Mouse (Mus musculus) fat pad, adult 2 months (tissue): ENCODE results near the gene Ptpru.
A peak's percentile ranks its signal among the peaks of the same experiment; 100 is the strongest.
"Not testable (repeated sequence)": the region's sequence is repeated elsewhere in the genome, so short reads cannot be mapped to it uniquely, and the experiment has no call there.

Experiments
- DNase-seq: peaks from one replicate; pipeline ENCODE4 v3.0.0-alpha.2; 2011; ENCODE audit warnings: low read depth, low spot score; ENCODE audit errors: extremely low read depth

The Ptpru gene

DNA sequence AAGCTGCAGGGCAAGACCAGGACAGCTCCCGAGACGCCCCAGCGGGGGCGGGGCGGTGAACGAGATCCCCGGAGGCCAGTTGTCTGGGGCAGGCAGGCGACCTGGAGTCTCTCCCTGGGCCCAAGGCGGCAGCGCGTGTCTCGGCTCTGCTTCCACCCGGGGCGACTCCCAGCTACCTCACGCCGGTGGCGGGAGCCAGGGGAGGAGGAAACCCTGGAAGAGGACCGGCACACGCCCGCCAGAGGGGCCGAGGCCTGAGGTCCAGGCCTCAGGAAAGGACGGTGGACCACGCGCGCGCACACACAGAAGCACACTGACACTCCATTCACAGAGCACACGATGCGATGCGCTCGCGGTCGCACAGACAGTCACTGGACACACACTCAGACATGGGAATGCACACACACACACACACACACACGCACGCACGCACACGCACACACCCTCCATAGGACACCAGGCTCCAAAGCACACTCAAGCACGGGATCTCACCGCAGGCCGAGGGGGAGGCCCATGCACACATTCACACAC, 1.7 kb downstream of the Ptpru start:
- no peak for DNase-seq

- DNase-seq = no peak
Observed at GRCm38 (mm10) chr4:131833971-131834609, 4.0 kb downstream of the Ptpru start.

DNA sequence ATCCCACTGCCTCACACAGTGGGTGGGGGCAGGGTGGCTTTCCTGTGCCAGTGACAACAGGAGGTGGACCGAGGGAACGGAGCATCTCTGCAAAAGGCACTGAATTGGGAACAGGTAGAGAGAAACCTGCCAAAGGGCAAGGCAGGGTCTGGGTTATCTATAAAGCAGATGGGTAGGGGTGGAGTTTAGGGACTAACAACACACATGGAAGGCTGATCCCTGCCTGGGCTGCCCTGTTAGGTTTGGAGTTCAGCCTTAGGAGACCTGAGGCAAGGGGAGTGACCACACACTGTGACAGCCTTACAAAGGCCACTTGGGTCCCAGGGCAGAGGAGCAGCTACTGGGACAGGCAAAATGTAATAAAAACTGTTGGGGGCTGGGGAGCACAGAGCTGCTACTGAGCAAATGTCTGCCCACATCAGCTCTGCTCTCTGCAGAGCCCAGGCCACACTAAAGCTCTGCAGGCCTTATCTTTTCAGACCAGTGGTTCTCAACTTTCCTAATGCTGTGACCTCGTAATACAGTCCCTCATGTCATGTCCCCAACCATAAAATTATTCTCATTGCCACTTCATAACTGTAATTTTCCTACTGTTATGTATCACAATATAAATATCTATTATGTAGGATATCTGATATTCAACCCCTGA, 5.2 kb downstream of the Ptpru start:
- no peak for DNase-seq

GRCm38 (mm10) chr4:131831546-131832045, 6.5 kb downstream of the Ptpru start:
- DNase-seq = no peak

- DNase-seq = no peak
Observed at GRCm38 (mm10) chr4:131829123-131829522, 9.0 kb downstream of the Ptpru start.

GRCm38 (mm10) chr4:131826905-131827304, 11.2 kb downstream of the Ptpru start:
- no peak for DNase-seq

DNA sequence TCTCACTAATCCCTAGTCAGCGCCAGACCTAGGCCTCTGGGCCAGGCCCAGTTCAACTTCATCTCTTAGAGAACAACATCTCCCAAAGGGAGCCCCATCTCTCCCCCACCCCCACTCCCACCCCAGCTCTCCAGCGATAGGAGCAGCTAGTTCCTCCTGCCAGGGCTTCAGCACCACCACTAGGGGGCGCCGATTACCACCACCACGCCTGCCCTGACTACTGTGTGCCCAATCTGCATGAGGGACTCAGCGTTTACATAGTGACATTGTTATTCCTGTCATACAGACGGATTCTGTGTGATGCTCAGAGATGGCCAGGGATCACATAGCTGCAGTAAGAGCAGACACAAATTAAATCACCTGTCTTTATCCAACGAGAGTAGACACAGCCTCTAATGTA, 12.3 kb downstream of the Ptpru start:
- no peak for DNase-seq

GRCm38 (mm10) chr4:131824939-131825338, 13.1 kb downstream of the Ptpru start:
- no peak for DNase-seq

DNA sequence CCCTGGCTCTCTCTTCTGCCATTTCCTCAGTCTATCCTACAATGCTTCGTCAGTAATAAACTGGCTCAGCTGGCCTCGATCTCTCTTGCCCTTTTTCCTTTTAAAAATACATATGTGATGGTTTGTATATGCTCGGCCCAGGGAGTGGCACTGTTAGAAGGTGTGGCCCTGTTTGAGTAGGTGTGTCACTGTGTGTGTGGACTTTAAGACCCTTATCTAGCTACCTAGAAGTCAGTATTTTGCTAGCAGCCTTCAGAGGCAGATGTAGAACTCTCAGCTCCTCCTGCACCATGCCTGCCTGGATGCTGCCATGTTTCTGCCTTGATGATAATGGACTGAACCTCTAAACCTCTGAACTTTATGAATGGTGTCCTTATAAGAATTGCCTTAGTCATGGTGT, 15.5 kb downstream of the Ptpru start:
- no peak for DNase-seq

- no peak for DNase-seq
Observed at GRCm38 (mm10) chr4:131821161-131821731, 16.8 kb downstream of the Ptpru start.

DNA sequence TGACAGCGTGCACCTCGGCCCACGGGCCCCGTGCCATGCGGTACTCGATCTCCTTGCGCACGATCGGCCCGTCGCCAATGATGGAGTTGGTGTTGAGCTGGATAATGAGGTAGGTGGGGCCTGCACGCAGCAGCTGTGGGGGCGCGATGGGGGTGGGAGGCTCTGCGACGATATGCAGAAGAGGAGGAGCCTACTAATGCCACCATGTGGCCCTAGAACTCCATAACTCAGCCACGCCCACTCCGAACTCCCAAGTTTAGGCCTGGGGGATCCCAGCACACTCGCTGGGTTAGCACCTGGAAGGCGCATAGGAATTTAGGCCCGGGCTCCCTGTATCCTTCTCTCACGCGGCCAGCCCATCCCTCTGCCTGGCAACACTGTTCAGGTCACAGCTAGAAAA, 19.2 kb downstream of the Ptpru start:
- DNase-seq = no peak

DNA sequence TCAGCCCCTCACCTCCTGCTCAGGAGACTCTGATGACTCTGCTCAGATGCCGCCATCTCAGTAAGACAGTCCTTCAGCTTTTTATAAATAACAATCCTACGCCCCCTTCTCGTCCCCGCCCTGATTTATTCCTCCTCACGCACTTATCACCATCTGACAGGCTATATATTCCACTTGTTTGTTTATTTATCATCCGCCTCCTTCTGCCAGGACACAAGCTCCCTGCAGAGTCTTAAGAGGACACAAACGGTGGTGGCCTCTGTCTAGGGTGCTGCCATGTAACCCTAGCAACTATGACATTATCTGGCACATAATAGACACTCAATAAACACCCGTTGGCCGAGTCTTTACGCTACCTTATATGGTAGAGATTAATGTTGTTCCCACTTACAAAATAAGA, 22.3 kb downstream of the Ptpru start:
- DNase-seq = no peak

DNA sequence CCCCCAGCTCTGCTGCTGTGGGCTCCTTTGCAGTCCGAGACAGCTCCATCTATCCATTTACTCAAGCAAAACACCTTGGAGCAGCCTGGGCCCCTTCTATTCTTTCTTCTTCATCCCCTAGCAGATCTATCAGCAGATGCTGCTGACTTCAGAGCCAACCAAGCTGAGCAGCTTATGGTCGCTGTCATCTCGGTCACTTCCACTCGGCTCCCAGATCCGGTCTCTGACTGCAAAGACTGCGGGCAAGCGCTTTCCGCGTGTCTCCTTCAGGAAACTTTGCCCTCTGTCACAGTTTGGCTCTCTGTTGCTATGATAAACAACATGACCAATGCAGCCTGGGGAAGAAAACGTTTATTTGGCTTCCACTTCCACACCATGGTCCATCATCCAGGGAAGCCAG, 23.2 kb downstream of the Ptpru start:
- no peak for DNase-seq

DNA sequence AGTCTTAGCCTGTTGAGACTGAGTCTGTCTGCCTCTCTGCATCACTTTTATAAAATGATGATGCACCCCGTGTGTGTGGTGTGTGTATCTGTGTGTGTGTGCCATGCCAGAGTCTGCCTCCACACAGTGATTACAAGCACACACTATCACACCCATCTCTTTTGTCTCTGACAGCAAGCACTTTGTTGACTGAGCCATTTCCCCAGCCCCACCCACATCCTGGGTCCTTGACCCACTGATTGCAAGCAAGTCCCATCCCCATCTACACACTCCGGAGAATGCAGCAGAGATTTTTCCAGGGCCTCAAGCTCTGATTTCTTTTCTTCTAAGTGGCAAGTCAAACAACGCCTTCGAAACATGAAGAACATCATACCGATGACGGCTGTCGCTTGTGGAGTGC, 24.3 kb downstream of the Ptpru start:
- DNase-seq = no peak

GRCm38 (mm10) chr4:131812458-131812857, 25.6 kb downstream of the Ptpru start:
- DNase-seq = no peak

GRCm38 (mm10) chr4:131805255-131805654, 32.8 kb downstream of the Ptpru start:
- no peak for DNase-seq

DNA sequence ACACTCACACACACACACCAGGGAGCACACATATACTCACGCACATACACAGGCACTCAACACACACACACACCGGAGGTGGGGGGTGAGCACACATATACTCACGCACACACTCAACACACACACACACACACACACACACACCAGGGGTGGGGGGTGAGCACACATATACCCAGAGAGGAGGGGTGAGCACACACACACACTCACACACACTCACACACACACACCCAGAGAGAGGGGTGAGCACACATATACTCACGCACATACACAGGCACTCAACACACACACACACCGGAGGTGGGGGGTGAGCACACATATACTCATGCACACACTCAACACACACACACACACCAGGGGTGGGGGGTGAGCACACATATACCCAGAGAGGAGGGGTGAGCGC, 33.4 kb downstream of the Ptpru start:
- DNase-seq = not testable (repeated sequence)

- DNase-seq = no peak
Observed at GRCm38 (mm10) chr4:131803846-131804245, 34.2 kb downstream of the Ptpru start.

DNA sequence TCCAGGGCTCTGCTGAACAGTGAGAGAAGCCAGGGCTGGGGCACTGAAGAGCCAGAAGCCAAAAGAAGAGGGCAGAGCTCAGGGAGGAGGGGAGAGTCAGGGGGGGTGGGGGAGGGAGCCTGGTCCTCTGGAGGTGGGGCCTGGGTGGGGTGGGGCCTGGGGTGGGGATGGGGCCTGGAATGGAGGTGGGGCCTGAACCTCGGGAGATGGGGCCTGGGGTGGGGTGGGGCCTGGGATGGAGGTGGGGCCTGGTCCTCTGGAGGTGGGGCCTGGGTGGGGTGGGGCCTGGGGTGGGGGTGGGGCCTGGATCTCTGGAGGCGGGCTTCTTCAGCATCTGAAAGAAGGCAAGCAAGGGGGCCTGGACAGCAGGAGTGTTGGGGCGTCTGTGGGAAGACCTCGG, 39.1 kb downstream of the Ptpru start:
- DNase-seq = no peak

DNA sequence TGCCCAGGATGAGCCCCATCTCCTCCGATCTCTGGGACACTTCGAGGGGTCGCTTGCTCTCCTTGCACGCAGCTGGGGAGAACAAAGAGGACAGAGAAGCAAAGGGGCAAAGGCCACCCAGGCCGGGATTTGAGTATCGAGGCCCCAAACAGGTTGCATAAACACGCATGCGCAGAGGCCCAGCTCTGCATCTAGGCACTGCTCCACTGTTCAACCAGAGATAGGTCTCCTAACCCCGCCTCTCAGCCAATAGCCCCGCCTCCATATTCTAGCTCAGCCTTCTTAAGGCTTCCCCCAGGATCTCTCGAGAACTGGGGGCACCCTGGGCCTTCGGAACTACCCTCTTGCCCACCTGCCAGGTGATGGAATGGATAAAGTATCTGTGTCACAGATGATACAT, 40.2 kb downstream of the Ptpru start:
- DNase-seq = no peak

GRCm38 (mm10) chr4:131797483-131797882, 40.6 kb downstream of the Ptpru start:
- DNase-seq = peak; percentile 58
